Mouse (Mus musculus): Measurements from ENCODE around the gene Insl6.

Gene Insl6

DNA sequence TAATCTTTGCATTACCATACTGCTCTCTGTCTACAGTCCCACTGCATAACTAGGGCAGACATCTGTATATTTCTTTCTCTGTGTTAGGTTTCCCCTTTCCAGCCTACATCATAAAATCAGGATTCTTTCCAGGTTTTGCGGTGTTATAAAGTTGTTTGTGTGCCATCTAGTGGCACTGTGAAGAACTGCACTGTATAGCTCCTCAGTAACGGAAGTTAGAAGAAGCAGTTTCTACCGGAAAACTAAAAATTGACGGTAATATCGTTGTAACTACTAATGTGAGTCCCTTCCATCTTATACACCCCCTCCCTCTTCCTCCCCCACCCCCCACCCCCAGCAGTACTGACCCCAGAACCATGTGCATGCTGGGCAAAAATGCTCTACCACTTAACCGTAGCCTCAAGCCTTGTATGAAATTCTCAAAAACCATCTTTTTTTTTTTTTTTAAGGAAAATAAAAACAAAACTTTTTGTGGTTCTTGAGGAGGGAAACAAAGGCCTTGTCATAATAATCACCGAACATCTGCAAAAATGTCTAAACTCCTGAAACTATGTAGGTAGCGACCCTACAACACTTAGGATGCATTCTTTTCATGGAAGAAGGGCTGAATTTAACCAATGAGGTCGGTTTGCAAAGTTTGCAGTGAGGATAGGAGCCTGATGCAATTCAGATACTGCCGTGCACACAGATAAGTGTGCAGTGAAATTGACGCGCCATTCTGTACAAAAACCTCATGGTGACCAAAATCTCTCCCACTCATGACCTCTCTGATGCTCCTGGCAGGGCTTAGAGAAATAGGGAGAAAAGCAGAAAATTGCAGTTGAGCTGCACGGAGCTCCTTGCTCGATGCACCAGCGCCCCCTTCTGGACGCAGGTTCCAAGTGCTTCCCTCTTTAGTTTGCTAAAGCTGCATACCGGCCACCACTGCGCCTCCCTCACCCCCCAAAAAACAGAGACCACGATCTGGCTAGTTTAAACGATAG is 30.0 kb upstream of the Insl6 start:
- WGBS, result 5% methylated on average over 20 of the region's 20 CpGs

DNA sequence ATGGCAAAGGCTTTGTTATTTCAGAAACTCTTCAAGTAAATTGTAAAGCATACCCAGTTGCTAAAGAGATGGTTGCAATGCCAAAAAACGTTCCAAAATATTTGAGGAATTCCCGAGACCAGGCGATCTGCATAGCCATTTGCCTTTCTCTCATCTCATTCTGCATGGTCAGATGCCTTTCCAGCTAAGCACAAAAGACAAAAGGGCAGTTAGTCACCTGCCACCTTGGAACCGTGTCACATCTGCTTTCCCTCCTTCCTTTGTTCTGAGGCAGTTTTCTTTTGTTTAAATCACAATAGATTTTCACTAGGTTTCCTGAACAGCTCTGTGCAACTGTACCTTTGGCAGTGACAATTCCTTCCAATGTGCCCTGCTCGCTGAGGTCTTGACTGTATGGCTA is 25.8 kb upstream of the Insl6 start:
- 65% methylated on average over 5 of the region's 5 CpGs for WGBS

DNA sequence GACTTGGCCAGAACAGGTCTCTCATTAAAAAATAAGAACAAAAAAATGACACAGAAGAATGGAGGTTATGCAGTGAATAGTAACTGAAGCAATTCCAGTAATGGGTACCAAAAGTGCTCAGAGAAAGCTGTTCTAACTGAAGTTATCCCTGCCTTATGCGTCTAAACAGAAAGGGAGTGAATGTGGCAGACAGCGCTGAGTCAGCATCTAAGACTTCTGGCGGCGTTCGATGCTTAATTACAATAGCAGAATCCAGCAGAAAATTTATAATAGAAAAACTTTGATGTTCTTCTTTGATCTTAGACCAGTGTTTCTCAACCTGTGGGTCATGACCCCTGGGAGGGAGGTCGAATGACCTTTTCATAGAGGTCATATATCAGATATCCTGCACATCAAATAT is 20.5 kb upstream of the Insl6 start:
- 60% methylated on average over 6 of the region's 6 CpGs for WGBS

DNA sequence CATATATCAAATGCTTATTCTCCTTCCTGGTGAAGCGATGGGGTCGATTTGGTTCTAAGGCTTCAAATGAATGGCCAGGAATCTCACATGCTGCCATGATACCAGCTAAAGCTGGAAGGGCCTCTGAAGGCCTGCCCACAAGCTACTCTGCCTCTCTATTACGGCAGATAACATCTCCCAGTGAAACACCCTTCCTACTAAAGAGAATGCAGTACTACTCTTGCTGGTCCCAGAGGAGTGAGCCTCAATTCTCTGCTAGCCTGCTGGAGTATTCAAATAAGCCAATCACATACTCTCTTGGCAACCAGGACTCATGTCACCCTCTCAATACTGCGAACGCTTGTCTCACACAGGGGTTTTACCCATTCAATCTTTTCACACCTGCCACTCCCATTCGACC is 17.1 kb upstream of the Insl6 start:
- 88% methylated on average over 6 of the region's 6 CpGs for WGBS

DNA sequence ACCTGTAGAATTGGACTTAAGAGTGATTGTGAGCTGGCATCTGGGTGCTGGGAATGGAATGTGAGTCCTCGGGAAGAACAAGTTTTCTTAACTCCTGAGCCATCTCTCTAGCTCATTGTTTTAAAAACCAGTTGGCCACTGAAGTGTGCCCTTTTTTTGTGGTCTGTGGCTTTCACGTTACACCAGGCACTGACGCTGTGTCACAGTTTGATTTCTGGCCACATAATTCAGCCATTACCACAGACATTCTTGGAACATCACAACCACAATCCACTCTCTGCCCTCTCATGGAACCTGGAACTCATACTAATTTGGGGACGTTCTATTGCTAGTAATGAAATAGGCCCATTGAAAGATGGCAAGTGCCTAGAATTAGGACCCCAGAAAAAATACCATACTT is 15.9 kb upstream of the Insl6 start:
- WGBS, result 87% methylated on average over 4 of the region's 4 CpGs

DNA sequence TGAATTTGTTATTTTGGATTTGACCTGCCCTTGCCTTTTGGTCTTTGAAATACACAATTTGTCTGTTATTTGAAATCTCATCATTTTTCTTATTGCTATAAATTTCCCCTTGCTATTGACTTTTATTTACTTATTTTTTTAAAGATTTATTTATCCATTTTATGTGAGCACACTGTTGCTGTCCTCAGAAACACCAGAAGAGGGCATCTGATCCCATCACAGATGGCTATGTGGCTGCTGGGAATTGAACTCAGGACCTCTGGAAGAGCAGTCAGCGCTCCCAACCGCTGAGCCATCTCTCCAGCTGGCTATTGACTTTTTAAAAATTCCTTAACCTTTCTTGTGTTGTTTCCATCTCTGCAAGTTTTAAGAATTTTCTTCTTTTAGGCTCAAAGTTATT is 11.5 kb upstream of the Insl6 start:
- WGBS, result 90% methylated on average over 2 of the region's 2 CpGs

DNA sequence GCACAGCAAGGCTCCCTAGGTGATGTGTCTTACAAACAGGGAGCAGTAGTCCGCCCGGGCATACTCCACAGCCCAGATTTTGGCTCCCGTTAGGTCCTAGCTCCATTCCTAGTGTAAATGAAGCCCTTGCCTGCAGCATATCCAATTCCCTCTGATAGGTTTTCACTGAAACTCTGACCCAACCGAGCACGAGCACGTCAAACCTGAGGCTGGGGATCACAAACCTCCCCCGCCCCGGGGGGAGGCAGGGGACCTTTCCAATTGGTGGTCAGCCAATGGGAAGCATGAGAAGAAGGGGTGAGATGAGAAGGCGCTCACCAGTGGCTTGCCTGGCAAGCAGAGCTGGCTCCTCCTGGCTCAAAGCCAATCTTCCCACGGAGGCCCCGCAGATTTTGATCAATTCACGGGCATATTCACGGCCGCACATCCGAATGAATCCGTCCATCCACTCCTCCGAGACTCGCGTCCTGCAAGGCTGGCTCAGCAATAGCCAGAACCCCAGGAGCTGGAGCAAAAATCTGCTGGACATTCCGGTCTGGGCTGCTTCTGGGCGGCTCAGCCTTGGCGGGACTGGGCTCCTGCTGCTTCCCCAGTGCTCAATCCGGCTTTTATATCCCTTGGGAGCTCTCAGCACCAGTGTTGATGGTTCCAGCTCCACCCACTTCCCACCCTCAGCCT is 9.1 kb upstream of the Insl6 start, which contains the start of gene Rln1:
Rln1 (minus strand) TSS at position 603 of the 678 bp plus-strand sequence.
- WGBS, result 2% methylated on average over 23 of the region's 23 CpGs

DNA sequence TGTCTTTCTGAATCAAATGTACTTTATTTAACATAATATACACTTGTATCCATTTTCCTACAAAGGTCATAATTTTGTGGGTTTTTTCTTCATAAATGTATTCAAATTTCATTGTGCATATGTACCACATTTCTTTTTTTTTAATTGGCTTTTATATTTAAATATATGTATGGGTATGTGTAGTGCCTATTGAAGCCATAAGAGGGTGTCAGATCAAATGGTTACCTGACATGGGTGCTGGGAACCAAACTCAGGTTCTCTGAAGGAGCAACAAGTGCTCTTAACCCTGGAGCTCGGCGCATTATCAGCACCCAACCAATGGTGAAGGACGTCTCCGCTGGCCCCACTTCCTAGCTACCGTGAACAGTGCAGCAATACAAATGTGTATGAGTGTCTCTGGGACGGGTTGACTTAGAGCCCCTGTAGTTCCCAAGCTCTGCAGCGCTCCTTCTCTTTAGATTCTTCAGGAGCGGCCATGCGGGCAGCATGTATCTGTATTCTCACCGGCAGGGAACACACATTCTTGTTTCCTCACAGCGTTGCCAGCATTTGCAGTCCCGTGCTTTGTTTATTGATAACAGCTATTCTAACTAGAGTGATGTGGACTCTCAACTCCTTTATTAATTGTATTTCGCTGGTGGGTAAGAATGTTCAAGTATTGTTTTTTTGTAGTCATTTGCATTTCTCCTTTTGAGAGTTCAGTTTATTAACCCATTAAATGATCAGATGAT is 1.8 kb upstream of the Insl6 start:
- WGBS, result 61% methylated on average over 13 of the region's 13 CpGs

DNA sequence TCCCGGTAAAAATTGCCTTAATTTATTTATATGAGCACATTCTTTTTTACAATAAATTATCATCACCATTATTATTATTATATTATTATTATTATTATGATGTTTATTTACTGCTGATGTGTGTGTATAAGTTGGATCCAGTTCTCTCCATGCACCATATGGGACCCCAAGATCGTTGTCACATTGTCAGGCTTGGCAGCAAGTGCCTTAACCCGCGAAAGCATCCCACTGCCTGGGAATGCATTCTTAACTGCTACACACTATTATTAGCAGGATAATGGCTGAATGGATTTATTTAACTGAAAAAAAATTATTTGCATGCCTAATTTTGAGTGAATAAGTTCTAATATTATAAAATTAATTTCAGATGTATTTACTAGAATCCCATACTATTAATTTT is 1.2 kb upstream of the Insl6 start:
- WGBS, result 72% methylated on average over 4 of the region's 4 CpGs

DNA sequence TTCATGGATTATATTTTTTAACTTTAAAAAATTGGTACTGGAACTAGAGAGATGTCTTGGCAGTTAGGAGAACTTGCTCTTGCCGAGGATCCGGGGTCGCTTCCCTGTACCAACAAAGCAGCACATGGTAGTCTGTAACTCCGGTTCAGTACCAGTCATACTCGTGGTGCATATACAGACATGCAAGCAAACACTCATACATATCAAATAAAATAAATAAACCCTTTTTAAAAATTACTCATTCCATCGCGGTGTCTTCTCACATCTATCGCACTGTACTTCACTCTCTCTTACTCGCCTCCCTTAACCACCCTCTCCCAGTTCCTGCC is 660 bp upstream of the Insl6 start:
- WGBS, result 69% methylated on average over 9 of the region's 9 CpGs

DNA sequence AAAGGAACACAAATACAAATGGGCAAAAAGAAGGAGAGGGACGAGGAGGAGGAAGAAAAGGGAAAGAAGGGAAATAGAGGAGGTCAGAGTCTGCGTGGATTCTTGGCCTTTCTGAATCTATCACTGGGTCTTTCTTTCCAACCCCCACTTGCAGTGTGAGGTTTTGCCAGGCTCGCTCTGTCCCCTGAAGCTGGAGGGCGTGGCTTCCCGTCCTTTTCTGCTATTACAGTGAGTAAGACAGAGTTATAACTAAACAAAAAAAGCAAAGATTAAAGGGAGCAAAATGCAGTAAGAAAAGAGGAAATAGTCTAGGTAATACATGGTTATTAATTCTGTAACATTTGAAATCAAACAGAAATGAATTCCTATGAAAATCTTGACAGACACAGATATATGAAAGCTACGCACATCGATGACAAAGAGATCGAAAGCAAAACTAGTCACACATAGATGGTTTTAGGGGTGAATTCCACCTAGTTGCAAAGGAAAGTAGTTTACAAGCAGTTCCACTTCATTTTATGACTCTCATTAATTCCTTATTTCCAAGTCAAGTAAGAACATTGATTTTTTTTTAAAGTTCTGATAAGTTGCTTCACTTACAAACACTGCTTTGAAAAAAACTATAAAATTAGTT is 1.6 kb downstream of the Insl6 start:
- WGBS, result 80% methylated on average over 8 of the region's 8 CpGs

DNA sequence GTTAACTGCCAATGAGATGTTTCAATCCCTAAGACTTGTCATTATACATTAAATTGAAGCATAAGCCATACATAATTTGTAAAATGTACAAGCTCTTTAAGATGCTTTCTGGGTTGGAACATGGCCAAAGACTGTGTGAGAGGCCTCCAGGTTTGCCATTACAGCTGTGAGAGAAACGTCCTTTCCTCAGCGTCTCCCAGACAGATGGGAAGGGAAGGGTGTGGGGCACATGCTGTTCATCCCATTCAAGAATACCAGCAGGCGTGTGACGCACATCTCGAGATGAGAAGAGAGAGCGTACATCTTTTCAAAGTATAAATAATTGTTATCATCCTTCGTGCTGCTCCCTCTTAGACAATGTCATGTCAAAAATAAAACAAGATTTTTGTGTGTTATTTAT is 12.5 kb downstream of the Insl6 start:
- WGBS, result 66% methylated on average over 7 of the region's 7 CpGs

DNA sequence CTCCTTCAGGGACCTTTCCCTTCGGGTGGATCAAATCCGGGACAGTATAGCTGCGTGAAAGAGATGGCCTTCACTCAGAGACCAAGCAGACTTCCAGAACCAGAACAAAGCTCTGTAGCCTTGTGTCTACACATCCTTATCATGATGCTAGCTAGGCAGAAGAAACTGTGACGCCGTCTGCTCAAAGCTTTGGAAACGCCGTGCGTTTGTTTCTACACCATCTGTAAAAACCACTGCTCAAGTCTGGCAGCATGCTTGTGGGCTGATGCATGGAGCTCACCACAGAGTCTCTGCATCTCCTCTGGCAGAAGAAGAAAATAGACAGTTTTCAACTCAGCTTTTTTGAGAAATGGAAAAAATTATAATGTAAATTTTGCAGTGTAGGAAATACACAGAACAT is 13.4 kb downstream of the Insl6 start:
- WGBS, result 68% methylated on average over 8 of the region's 8 CpGs

DNA sequence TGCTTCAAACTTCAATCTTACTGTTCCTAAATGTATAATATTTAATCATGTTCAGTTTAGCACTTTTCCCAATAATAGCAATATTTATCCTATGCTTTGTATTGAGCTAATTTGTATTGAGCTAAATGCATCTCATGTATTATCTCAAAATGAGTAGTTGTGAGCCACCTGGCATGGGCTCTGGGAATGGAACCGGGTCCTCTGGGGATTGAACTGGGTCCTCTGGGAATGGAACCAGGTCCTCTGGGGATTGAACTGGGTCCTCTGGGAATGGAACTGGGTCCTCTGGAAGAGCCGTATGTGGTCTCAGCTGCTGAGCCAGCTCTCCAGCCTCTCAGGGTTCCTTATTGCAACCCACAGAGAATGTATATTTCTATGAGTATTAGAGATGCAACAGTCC is 23.0 kb downstream of the Insl6 start:
- 84% methylated on average over 2 of the region's 2 CpGs for WGBS

DNA sequence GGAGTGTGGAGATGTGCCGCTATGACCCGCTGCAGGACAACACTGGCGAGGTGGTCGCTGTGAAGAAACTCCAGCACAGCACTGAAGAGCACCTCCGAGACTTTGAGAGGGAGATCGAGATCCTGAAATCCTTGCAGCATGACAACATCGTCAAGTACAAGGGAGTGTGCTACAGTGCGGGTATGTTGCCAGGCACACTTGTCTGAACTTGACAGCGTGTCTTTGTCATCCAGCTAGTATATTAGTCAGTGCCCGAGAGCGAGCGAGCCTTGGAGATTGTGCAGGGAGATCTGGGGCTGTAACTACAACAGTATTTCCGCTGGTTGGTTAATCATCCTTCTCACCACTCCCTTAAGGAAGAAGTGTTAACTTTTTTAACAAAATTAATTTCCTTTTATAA is 24.2 kb downstream of the Insl6 start:
- 83% methylated on average over 13 of the region's 13 CpGs for WGBS

DNA sequence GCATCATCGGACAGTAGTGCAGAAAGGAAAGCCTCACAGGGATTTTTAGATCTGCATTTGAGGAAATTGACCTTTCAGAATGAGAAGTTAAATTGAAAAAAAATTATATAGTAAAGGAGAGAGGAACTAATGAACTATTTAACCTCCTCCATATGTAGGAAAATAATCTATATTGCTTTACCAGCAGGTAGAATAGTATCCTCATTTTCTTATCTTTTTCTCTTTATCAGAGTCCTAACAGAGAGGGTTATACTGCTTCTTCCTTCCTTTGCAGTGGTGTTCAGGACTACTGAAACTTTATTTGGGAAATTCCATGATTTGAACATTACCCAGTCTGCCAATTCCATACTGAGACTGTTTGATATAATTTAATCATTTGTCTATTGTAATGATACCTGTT is 27.8 kb downstream of the Insl6 start:
- WGBS, result 96% methylated on average over 1 of the region's 1 CpGs

DNA sequence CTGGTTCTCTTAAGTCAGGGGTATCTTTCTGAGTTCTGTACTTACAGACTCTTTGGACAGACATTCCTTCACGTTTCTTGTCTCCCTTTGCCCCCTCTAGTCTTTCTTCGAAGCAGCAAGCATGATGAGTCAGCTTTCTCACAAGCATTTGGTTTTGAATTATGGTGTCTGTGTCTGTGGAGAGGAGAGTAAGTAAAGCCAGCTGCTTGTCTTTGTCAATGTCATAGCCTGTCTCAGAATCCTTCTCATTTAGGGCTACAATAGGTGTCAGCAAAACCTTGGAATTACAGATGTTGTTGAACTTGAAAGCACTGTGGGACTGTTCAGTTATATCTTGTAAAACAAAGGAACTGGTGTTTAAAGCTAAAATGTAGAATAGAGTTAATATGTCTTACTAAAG is 30.4 kb downstream of the Insl6 start:
- WGBS, result 59% methylated on average over 2 of the region's 2 CpGs

DNA sequence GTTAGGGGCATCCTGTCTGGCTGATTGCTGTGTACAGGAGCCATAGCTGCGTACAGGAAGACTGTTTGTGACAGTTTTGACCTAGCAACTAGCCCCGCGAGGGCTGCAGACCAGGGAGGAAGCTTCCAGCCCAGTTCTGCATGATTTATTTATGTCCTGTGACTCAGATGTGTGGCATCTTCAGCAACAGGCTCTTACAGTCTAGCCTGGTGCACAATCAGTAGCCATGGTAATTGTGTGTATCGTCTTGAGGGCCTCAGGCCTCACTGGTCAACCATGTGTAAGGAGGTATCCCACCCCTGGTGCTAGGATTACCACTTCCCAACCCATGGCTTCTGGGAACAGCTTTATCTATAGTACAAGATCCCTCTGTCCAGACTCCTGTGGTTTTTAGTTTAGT is 32.6 kb downstream of the Insl6 start:
- 62% methylated on average over 4 of the region's 4 CpGs for WGBS

DNA sequence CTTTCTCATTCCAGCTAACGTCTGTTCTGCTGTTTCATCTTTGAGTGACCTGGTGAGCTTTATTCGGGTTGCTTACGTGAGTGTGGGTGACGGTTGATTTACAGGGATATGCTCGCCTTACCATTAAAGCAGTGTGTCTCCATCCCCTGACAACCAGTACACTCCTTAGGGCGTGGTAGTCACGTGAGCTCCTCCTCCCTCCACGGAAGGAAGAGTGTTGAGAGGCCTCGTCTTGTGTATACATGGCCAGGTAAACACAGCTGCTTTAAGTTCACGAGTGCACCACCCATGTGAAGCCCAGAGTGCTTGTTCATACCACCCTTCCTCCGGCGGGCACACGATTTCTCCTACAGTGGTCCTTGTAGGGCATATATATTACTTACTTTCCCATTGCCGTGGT is 33.6 kb downstream of the Insl6 start:
- WGBS, result 89% methylated on average over 14 of the region's 14 CpGs

DNA sequence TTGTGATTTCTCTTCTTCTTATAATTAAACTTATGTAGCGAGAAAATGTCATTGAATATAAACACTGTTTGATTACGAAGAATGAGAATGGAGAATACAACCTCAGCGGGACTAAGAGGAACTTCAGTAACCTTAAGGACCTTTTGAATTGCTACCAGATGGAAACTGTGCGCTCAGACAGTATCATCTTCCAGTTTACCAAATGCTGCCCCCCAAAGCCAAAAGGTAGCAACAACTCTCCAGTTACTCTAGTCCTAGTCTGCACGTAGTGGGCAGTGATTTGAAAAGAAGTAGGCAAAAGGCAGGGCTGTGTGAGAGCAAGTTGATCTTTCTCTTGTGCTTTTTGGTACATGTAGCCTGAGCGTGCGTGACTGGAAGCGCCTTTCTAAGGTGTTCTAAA is 37.3 kb downstream of the Insl6 start:
- WGBS, result 77% methylated on average over 8 of the region's 8 CpGs

DNA sequence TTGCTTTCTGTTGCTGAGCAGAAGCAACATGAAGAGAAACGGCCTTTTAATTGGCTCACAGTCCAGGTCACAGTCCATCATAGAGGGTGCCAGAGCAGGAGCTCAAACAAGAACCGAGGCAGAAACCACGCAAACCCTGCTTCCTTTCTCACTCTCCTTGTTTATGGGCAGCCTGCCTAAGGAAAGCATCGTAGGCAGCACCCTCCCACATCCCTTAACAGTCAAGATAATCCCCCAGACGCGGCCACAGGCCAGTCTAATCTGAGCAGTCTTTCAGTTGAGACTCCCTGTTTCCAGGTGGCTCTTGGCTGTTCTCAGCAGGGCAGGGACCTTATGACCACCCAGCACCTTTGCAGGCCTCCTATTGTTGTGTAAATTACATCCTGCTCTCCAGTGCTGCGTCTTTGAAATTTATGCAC is 39.7 kb downstream of the Insl6 start:
- 21% methylated on average over 7 of the region's 7 CpGs for WGBS

DNA sequence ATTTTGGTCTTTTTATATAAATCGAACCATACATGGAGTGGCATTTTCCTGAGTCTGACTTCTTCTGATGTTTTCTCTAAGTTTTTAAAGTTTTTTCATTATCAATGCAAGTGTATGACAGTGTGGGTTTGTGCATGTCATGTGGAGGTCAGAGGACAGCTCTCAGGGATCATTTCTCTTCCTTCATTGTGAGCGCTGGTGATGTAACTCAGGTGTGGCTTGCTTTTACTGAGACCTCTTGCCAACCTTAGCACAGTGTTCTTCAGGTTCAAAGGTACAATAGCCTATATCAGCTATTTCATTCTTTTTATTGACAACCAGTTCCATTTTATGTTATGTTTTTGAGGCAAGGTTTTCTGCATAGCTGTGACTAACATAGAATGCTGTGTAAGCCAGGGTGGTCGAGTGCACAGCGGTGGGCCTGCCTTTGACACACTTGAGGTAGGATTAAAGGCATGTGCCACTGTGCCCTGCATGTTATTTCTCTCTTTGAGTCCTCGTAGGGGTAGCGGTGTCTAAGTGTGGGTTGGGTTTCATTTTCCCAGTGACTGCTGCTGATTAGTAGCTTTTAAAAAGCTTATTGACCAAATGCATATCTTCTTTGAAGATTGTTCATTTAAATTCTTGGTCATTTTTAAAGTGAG is 46.1 kb downstream of the Insl6 start:
- 89% methylated on average over 6 of the region's 6 CpGs for WGBS
